Mouse (Mus musculus) embryonic facial prominence, embryonic 11.5 days (tissue): ENCODE measurements at regions not wholly inside any gene's neighbourhood (a gene's known extent, or its start where the extent isn't known, plus 50 kb on each side); places are given as distances from the start of the nearest gene placed in this dataset.

ENCODE experiments used
- ATAC-seq: fragments of 200-750 bp; cut with Nextera tagmentation; replicated peaks from 2 replicates; pipeline ENCODE4 v1.8.0; 2017; ENCODE audit warnings: low read depth; ENCODE audit not compliant: insufficient number of reproducible peaks, low FRiP score, low TSS enrichment
- DNase-seq: peaks from one replicate; pipeline ENCODE4 v3.0.0-alpha.2; 2015; ENCODE audit warnings: low spot score
- H3K27ac ChIP-seq: fragments of 300-500 bp; sonication (generic); replicated peaks from 2 replicates; pipeline ENCODE4 v1.5.1; 2014; ENCODE audit warnings: mild to moderate bottlenecking, low read depth, low read length, control low read depth
- H3K27me3 ChIP-seq: fragments of 300-500 bp; sonication (generic); 2 replicates; pipeline ENCODE4 v1.6.1; 2014; ENCODE audit warnings: mild to moderate bottlenecking, low read length, moderate library complexity, mixed read lengths; ENCODE audit not compliant: control insufficient read depth, insufficient read depth
- H3K36me3 ChIP-seq: fragments of 300-500 bp; sonication (generic); replicated peaks from 2 replicates; pipeline ENCODE4 v1.6.1; 2014; ENCODE audit warnings: low read depth, mild to moderate bottlenecking, low read length, moderate library complexity, mixed read lengths; ENCODE audit not compliant: control insufficient read depth, insufficient read depth
- H3K4me1 ChIP-seq: fragments of 300-500 bp; sonication (generic); 2 replicates; pipeline ENCODE4 v1.6.1; 2014; ENCODE audit warnings: low read length, mixed read lengths; ENCODE audit not compliant: control insufficient read depth, insufficient read depth
- H3K4me2 ChIP-seq: fragments of 300-500 bp; sonication (generic); 2 replicates; pipeline ENCODE4 v1.6.1; 2014; ENCODE audit warnings: low read depth, mild to moderate bottlenecking, control low read depth, low read length, moderate library complexity
- H3K4me3 ChIP-seq: fragments of 300-500 bp; sonication (generic); 2 replicates; pipeline ENCODE4 v1.5.1; 2014; ENCODE audit warnings: low read depth, low read length, control low read depth
- H3K9ac ChIP-seq: fragments of 300-500 bp; sonication (generic); replicated peaks from 2 replicates; pipeline ENCODE4 v1.6.1; 2014; ENCODE audit warnings: mild to moderate bottlenecking, control low read depth, low read length
- H3K9me3 ChIP-seq: fragments of 300-500 bp; sonication (generic); replicated peaks from 2 replicates; pipeline ENCODE4 v1.6.1; 2016; ENCODE audit warnings: mild to moderate bottlenecking, low read length, inconsistent platforms, mixed read lengths; ENCODE audit not compliant: control insufficient read depth
- WGBS: fragments of 180-500 bp; shearing (Covaris S2); extraction: QIAGEN DNeasy Blood & Tissue Kit; methylation state at CpG from one replicate; pipeline ENCODE4 v1.1.7; 2014; 5-methylcytosine and 5-hydroxymethylcytosine counted together

DNA sequence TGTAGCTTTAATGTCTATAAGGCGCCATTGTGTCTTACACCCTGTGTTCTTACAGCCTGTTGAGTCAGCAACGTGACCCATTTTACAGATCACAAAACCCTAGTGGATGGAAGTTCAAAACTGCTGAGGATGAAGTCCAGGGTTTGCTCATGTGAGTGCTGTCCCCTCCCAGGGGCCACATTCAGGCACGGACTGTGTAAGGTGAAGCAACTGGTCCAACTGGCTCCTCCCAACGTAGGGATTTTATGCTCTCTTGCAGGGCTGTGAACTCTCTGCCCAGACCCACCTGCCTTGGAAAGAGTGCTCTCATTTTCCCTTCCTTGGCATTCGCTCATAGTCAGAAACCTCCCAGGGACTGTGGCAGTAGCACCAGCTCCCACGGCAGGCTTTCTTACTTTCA lies 53.8 kb upstream of the Nfe2l2 start:
- H3K9me3 ChIP-seq = no peaks in the 10 kb centered on the region
- ATAC-seq (no peak), DNase-seq (no peak)
- no peaks in the 10 kb centered on the region for H3K36me3 ChIP-seq
- H3K27me3 ChIP-seq = no peaks in the 10 kb centered on the region
- H3K4me1 ChIP-seq = no peaks in the 10 kb centered on the region
- no peak overlapping the region for H3K4me2 ChIP-seq
- H3K4me3 ChIP-seq = no peak overlapping the region
- 88% methylated on average over 6 of the region's 6 CpGs for WGBS
- no peak overlapping the region for H3K9ac ChIP-seq
- H3K27ac ChIP-seq = no peak overlapping the region

GRCm38 (mm10) chr2:75756704-75757638 lies 52.5 kb upstream of the Nfe2l2 start:
- H3K27me3 ChIP-seq = no peaks in the 10 kb centered on the region
- peak overlapping the region; percentile 36; the same call in 1 of the 2 replicates for H3K27ac ChIP-seq

DNA sequence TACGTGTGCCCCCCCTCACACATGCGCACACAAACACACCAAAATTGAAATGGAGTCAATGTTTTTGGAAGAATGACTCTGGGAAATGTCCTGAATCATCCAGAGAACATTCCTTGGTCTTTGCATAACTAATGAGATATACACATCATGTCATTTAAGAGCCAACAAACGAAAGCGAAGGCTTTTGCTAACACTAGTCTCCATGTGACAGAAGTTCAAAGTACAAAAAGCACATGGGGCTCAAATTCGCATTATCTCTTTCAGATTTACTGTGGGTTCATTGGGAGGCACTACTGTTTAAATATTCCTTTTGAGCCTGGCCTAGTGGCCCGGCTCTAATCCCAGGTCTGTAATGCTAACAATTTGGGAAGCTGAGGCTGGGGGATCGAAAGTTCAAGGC lies 50.2 kb upstream of the Nfe2l2 start:
- no peaks in the 10 kb centered on the region for H3K27me3 ChIP-seq
- H3K4me1 ChIP-seq = no peaks in the 10 kb centered on the region
- DNase-seq (no peak), ATAC-seq (no peak)
- no peaks in the 10 kb centered on the region for H3K36me3 ChIP-seq
- H3K27ac ChIP-seq = no peak overlapping the region
- H3K9ac ChIP-seq = no peak overlapping the region
- no peak overlapping the region for H3K4me3 ChIP-seq
- H3K4me2 ChIP-seq = no peak overlapping the region
- H3K9me3 ChIP-seq = no peaks in the 10 kb centered on the region
- 81% methylated on average over 7 of the region's 7 CpGs for WGBS

More at GRCm38 (mm10) chr2:75756704-75757638, 52.5 kb upstream of the Nfe2l2 start:
- no peak overlapping the region for H3K4me3 ChIP-seq
- H3K36me3 ChIP-seq = no peaks in the 10 kb centered on the region
- DNase-seq (peak; percentile 78), ATAC-seq (peak; percentile 72; the same call in 1 of the 2 replicates)
- WGBS = 42% methylated on average over 16 of the region's 16 CpGs
- no peak overlapping the region for H3K4me2 ChIP-seq
- H3K9ac ChIP-seq = no peak overlapping the region
- H3K9me3 ChIP-seq = no peaks in the 10 kb centered on the region
- no peaks in the 10 kb centered on the region for H3K4me1 ChIP-seq
